Mouse (Mus musculus) erythroblast, adult 5-6 weeks (primary cell): Measurements from ENCODE around the gene BC030870. TPM values are rescaled to one million over a fixed set of nuclear protein-coding genes. Genes with fewer than 3 reads are reported as not detected.

Experiments
- ATAC-seq: replicated peaks from 2 replicates; pipeline ENCODE4 v1.8.0; 2016; ENCODE audit warnings: moderate number of reproducible peaks, mild to moderate bottlenecking, moderate TSS enrichment, inconsistent platforms; ENCODE audit not compliant: poor library complexity, low FRiP score, severe bottlenecking
- total RNA-seq, 2 experiments: library from RNA; stranded (forward) in 1 of 2; stranded (reverse) in 1 of 2; fragments of 150-400 nt in 1 of 2; fragments of 200-764, 138-1000 nt in 1 of 2; gene quantifications; 2 replicates each; pipeline versions ENCODE4 v1.2.3 to v1.2.4; 2015 to 2017; ENCODE audit warnings: low replicate concordance in 2 of 2

The BC030870 gene
- total RNA-seq, 2 experiments from 2014 or later: not detected

- no peak for ATAC-seq
Measured at GRCm38 (mm10) chr8:65087711-65088110, 41.7 kb downstream of the BC030870 start.

- ATAC-seq: no peak
Measured at GRCm38 (mm10) chr8:65085680-65086079, 43.7 kb downstream of the BC030870 start.

- ATAC-seq: no peak
Measured at GRCm38 (mm10) chr8:65080731-65081130, 48.6 kb downstream of the BC030870 start.

GRCm38 (mm10) chr8:65074733-65075132, 54.6 kb downstream of the BC030870 start, which contains the start of gene Gm10663:
TSS of gene Gm10663 (plus strand) at chr8:65075033.
- no peak for ATAC-seq

GRCm38 (mm10) chr8:65070996-65071395, 58.4 kb downstream of the BC030870 start:
- ATAC-seq: no peak

GRCm38 (mm10) chr8:65068473-65068819, 60.9 kb downstream of the BC030870 start:
- ATAC-seq: no peak

GRCm38 (mm10) chr8:65067694-65068472, 61.5 kb downstream of the BC030870 start:
- no peak for ATAC-seq

GRCm38 (mm10) chr8:65067031-65067430, 62.3 kb downstream of the BC030870 start:
- ATAC-seq: no peak

GRCm38 (mm10) chr8:65065622-65066021, 63.7 kb downstream of the BC030870 start:
- ATAC-seq: no peak

- ATAC-seq: no peak
Measured at GRCm38 (mm10) chr8:65064071-65064470, 65.3 kb downstream of the BC030870 start.

- ATAC-seq: no peak
Measured at GRCm38 (mm10) chr8:65062195-65062594, 67.2 kb downstream of the BC030870 start.

- no peak for ATAC-seq
Measured at GRCm38 (mm10) chr8:65056722-65057121, 72.6 kb downstream of the BC030870 start.

GRCm38 (mm10) chr8:65053968-65054367, 75.4 kb downstream of the BC030870 start:
- no peak for ATAC-seq

- ATAC-seq: no peak
Measured at GRCm38 (mm10) chr8:65053554-65053953, 75.8 kb downstream of the BC030870 start.

GRCm38 (mm10) chr8:65047801-65048200, 81.6 kb downstream of the BC030870 start:
- no peak for ATAC-seq

GRCm38 (mm10) chr8:65047193-65047592, 82.2 kb downstream of the BC030870 start:
- no peak for ATAC-seq

GRCm38 (mm10) chr8:65046565-65046964, 82.8 kb downstream of the BC030870 start:
- no peak for ATAC-seq

GRCm38 (mm10) chr8:65037117-65037533, 92.2 kb downstream of the BC030870 start, which contains the start of gene Apela:
TSS of gene Apela (minus strand) at chr8:65037336.
- no peak for ATAC-seq
